In the genomic region with DNA sequence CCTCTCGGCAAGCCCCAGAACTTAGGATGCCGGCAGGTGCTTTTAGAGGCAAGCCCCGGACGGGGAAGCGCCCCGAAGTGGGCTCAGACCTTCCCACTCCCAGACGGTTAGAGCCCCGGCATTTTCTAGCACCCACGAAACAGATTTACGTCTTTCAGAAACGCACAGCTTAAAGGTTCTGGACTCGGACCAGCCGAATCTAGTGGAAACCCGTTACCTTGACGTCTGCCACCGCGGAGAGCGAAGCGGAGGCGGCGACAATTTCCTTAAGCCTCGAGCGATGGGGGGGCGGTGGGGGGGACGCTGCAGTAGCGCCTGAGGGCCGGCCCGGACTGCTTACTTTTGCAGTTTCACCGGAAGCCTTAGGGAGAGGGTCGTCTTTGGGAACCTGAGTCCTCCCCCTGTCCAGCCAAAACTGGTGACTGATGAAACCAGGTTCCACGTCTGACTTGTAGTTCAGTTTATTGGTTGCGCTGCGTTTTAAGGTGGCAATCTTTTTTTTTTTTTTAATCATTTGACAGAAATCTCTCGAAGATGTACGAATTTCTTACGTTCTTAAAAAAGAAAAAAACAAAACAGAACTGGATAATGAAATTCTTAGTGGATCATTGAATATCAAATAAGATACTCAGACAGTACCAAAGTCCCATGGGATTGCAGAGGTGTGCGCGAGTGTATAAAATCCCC, we compare ENCODE assay signal across 8 mouse cellular contexts. TPM values are rescaled to one million over a fixed set of nuclear protein-coding genes. Genes with fewer than 3 reads are reported as not detected.
DNase-seq lines count a peak whose midpoint lies in the region; ATAC-seq and TF ChIP-seq lines count a peak whose summit lies in the region.

No protein-coding gene starts in this region.

- peak overlapping the region; percentile 84 to 99 for H3K4me3 ChIP-seq in ES-E14 (ENCODE audit: insufficient read depth in 1 of 2, low read depth in 1 of 2, low read length in 2 of 2, poor library complexity in 1 of 2, severe bottlenecking in 1 of 2)
- peak overlapping the region; percentile 93 for H3K4me3 ChIP-seq in cortical plate, adult 2 months (ENCODE audit: insufficient read depth, low read length)
- peak overlapping the region; percentile 99 for H3K4me3 ChIP-seq in kidney, adult 2 months (ENCODE audit: insufficient read depth, low read depth, low read length)
- H3K4me3 ChIP-seq in liver, embryonic 13.5 days (replicated peaks) = peak overlapping the region; percentile 92
- H3K4me3 ChIP-seq in myocyte = peak overlapping the region; percentile 82

- peaks cover 0 to 2% of the 10 kb centered on the region in 2 experiments; a peak in 1 of 4 replicates for H3K4me1 ChIP-seq in ES-E14 (ENCODE audit: control insufficient read depth in 2 of 2, insufficient read depth in 2 of 2, low read length in 2 of 2, poor library complexity in 1 of 2)
- no peaks in the 10 kb centered on the region; the same call in 1 of the 2 replicates for H3K4me1 ChIP-seq in cortical plate, adult 2 months (ENCODE audit: control insufficient read depth, insufficient read depth, low read length)
- H3K4me1 ChIP-seq in kidney, adult 2 months (ENCODE audit: control insufficient read depth, insufficient read depth, low read length) = peaks cover 7% of the 10 kb centered on the region
- peaks cover 30% of the 10 kb centered on the region for H3K4me1 ChIP-seq in liver, embryonic 13.5 days (replicated peaks)

- H3K27me3 ChIP-seq in kidney, adult 2 months (replicated peaks; ENCODE audit: control insufficient read depth, insufficient read depth, low read length) = no peaks in the 10 kb centered on the region
- peaks cover 27% of the 10 kb centered on the region for H3K27me3 ChIP-seq in liver, embryonic 13.5 days
- no peaks in the 10 kb centered on the region for H3K27me3 ChIP-seq in myocyte (ENCODE audit: control insufficient read depth, insufficient read depth, insufficient read length)

- ATAC-seq in liver, embryonic 13.5 days (ENCODE audit: low read depth) = peak; percentile 21

- WGBS in kidney, adult 2 months = 1% methylated on average over 38 of the region's 38 CpGs
- 2% methylated on average over 38 of the region's 38 CpGs for WGBS in liver, embryonic 13.5 days (ENCODE audit: insufficient replicate concordance)

- peak; percentile 92 for DNase-seq in 416B (ENCODE audit: low read depth)
- DNase-seq in ES-E14 (ENCODE audit: low read depth, low spot score) = peak; percentile 43
- DNase-seq in heart, adult 8-10 months (ENCODE audit: low spot score) = peak; percentile 24
- peak; percentile 44 for DNase-seq in kidney, adult 2 months
- DNase-seq in liver, embryonic 13.5 days = peak; percentile 1
- DNase-seq in thymus, postnatal 4 days = no peak

- no peaks in the 10 kb centered on the region for H3K36me3 ChIP-seq in ES-E14 (ENCODE audit: control insufficient read depth, insufficient read depth, low read length, poor library complexity, severe bottlenecking)
- no peaks in the 10 kb centered on the region for H3K36me3 ChIP-seq in kidney, adult 2 months (ENCODE audit: control insufficient read depth, insufficient read depth, low read length)
- no peaks in the 10 kb centered on the region for H3K36me3 ChIP-seq in liver, embryonic 13.5 days
- H3K36me3 ChIP-seq in myocyte (ENCODE audit: control insufficient read depth, insufficient read depth) = no peaks in the 10 kb centered on the region

- H3K27ac ChIP-seq in ES-E14 (ENCODE audit: insufficient read depth, low read depth, low read length, poor library complexity, severe bottlenecking) = no peak overlapping the region
- H3K27ac ChIP-seq in cortical plate, adult 2 months (ENCODE audit: insufficient read depth, low read length) = peak overlapping the region; percentile 95
- peak overlapping the region; percentile 33 for H3K27ac ChIP-seq in kidney, adult 2 months (ENCODE audit: insufficient read depth, low read depth, low read length)
- peak overlapping the region; percentile 63 for H3K27ac ChIP-seq in liver, embryonic 13.5 days

- in situ Hi-C loops in ES-E14 (cut with MboI; ENCODE audit: low sequenced_read_pairs in 2 of 2, unreplicated experiment in 2 of 2) = no loop called here

- TF ChIP-seq POLR2A in cortical plate, adult 2 months (IDR thresholded peaks at IDR 0.05; ENCODE audit: extremely low read depth, insufficient read depth, low read length) = no peak
- no peak for TF ChIP-seq POLR2A in kidney, adult 2 months (IDR thresholded peaks at IDR 0.05; ENCODE audit: low read depth, low read length)
- peak; percentile 27 for TF ChIP-seq POLR2A in myocyte (IDR thresholded peaks at IDR 0.05; ENCODE audit: insufficient read length, low read depth)

- H3ac ChIP-seq in myocyte (ENCODE audit: control insufficient read depth, insufficient read length) = peak overlapping the region; percentile 60

- TF ChIP-seq CTCF in cortical plate, adult 2 months (IDR thresholded peaks at IDR 0.05; ENCODE audit: extremely low read depth, insufficient read depth, low read length) = no peak
- TF ChIP-seq CTCF in kidney, adult 2 months (conservative IDR thresholded peaks at IDR 0.05; ENCODE audit: insufficient read depth, insufficient read length, low read depth, low read length) = no peak

- peaks cover 37% of the 10 kb centered on the region for H3K79me2 ChIP-seq in myocyte (ENCODE audit: control insufficient read depth, insufficient read depth)

- no peaks in the 10 kb centered on the region for H3K9me3 ChIP-seq in ES-E14 (ENCODE audit: control insufficient read depth, insufficient read depth, low read depth, low read length)
- no peaks in the 10 kb centered on the region for H3K9me3 ChIP-seq in liver, embryonic 13.5 days (replicated peaks)

- H3K4me2 ChIP-seq in liver, embryonic 13.5 days = peak overlapping the region; percentile 93
- H3K4me2 ChIP-seq in myocyte (ENCODE audit: low read depth) = peak overlapping the region; percentile 68

- peak overlapping the region; percentile 67 for H3K9ac ChIP-seq in ES-E14 (ENCODE audit: insufficient read depth, low read depth, low read length, poor library complexity, severe bottlenecking)
- H3K9ac ChIP-seq in liver, embryonic 13.5 days = peak overlapping the region; percentile 94

TF ChIP-seq in ES-E14, 5 proteins besides CTCF, POLR2A, EP300 and RAD21:
- TF ChIP-seq HCFC1 (IDR thresholded peaks at IDR 0.05; ENCODE audit: borderline replicate concordance, insufficient read depth, low read length) (no peak), MAFK (IDR thresholded peaks at IDR 0.05; ENCODE audit: insufficient read depth, low read depth, low read length) (0 out of 2 replicates have a peak, but pooled peaks have one; percentile 4), CHD2 (IDR thresholded peaks at IDR 0.05; ENCODE audit: low read depth, low read length) (no peak), ZC3H11A (IDR thresholded peaks at IDR 0.05; ENCODE audit: borderline replicate concordance, low read depth, low read length) (0 out of 2 replicates have a peak, but pooled peaks have one; percentile 7), ZNF384 (IDR thresholded peaks at IDR 0.05; ENCODE audit: low read depth, low read length) (no peak)

TF ChIP-seq in myocyte, 11 proteins besides CTCF, POLR2A, EP300 and RAD21:
- TF ChIP-seq REST (IDR thresholded peaks at IDR 0.05; ENCODE audit: insufficient read depth, insufficient read length) (no peak), POLR2AphosphoS2 (IDR thresholded peaks at IDR 0.05; ENCODE audit: insufficient read length, low read depth) (peak; percentile 16), TCF3 (IDR thresholded peaks at IDR 0.05; ENCODE audit: insufficient read length, low read depth) (no peak)

RNA-seq across cellular contexts. Expression of gene Fndc3a, which starts 0.7 kb away (rescaled TPM):
- total RNA-seq in ES-E14 (2012; rRNA removed) = 14.4 and 28.1 TPM in 2 replicates
- 19.9 and 20.2 TPM in 2 replicates for polyA plus RNA-seq in cortical plate, adult 2 months (2012; rRNA removed)
- total RNA-seq in heart, adult 8-10 months (2022) = 10 to 100 TPM; 11.2 to 13.7 (median 11.7) TPM
- polyA plus RNA-seq in kidney, adult 2 months (2012; rRNA removed) = 43.8 and 48.5 TPM in 2 replicates
- 9.9 and 11.1 TPM in 2 replicates for polyA plus RNA-seq in liver, embryonic 13.5 days (2015; fragmentation: Nextera tagmentation; extraction: Ambion mirVana)
- polyA plus RNA-seq in myocyte (2012; fragmentation: generic; extraction: Trizol) = 7.2 TPM
